Mouse (Mus musculus) spleen, adult 10 weeks (tissue): ENCODE data around the gene Bscl2. TPM values are rescaled to one million over a fixed set of nuclear protein-coding genes. Genes with fewer than 3 reads are reported as not detected.

Experiments
- polyA plus RNA-seq: library from polyadenylated mRNA; stranded (reverse); fragments of 350-450 nt; fragmentation: Illumina TruSeq; extraction: RNeasy Lipid Tissue Mini Kit (QIAGEN cat#74804); gene quantifications from one replicate; pipeline ENCODE4 v1.2.3, GENCODE M21; 2015; ENCODE audit warnings: low replicate concordance; ENCODE audit not compliant: insufficient read depth

Bscl2 gene
- 33.6 TPM for polyA plus RNA-seq

DNA sequence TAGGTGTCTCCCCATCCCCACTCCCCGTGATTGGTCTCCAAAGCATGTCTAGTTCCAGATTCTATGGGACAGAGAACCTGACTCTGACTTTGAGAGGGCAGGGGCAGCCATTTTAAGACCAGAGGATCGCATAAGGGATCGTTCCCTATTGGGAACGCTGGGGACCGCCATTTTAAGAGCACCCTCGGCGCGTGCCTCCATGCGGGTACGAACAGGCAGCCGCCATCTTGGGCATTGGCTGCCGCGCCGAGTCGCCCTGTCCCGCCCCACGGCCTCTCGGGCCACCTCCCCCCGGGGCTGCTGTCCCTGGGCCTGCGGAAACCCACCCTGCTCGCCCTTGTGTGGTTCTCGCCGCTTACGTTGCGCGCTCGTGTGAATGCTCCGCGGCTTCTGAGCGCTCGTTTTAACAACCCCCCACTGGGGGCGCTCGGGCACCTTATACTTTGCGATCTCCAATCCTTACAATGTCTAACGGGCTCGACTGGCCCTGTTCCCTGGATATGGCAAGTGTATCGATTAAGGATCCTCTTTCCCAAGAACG lies at the start of gene Bscl2:
TSS of gene Bscl2 (plus strand) at position 217 of the 541 bp plus-strand sequence.

GRCm38 (mm10) chr19:8798264-8798946 lies 38.9 kb upstream of the Bscl2 start, which contains the start of gene Polr2g:
TSS of gene Polr2g (minus strand) at chr19:8798577.

DNA sequence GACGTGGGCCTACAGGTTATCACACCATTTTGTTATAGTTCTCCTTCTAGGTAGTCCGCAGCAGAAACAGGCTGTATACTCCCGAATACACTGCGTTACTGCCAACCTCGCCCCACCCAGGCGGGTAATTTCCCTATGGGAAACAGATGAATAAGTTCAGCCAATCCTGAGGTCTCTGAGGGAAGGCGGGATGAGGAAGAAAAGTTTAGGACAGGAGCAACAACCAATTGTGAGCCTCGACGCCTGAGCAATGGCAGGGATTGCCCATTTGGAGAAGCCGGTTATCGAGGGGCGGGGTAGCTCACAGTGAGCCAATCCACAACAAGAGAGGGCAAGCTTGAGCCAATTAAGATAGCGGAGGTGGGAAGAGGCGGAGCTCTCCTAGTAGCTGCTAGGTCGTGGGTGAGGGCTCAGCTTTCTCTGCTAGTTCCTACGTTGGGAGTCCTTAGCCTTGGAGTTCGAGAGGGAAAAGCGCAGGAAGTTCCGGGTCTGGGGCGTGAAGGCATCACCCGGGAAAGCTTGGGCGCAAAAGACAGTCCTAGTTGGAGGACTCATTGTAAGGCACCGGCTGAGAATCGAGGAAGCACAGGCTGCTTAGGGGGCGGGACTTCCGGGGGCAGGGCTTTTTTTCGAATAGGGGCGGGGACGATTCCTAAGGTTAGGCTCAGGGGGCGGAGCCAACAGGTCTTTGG lies 35.0 kb upstream of the Bscl2 start, which contains the start of gene Zbtb3:
TSS of gene Zbtb3 (plus strand) at position 426 of the 692 bp plus-strand sequence.

GRCm38 (mm10) chr19:8818801-8819595 lies 18.3 kb upstream of the Bscl2 start, which contains the start of gene Ttc9c:
TSS of gene Ttc9c (minus strand) at chr19:8819333.

DNA sequence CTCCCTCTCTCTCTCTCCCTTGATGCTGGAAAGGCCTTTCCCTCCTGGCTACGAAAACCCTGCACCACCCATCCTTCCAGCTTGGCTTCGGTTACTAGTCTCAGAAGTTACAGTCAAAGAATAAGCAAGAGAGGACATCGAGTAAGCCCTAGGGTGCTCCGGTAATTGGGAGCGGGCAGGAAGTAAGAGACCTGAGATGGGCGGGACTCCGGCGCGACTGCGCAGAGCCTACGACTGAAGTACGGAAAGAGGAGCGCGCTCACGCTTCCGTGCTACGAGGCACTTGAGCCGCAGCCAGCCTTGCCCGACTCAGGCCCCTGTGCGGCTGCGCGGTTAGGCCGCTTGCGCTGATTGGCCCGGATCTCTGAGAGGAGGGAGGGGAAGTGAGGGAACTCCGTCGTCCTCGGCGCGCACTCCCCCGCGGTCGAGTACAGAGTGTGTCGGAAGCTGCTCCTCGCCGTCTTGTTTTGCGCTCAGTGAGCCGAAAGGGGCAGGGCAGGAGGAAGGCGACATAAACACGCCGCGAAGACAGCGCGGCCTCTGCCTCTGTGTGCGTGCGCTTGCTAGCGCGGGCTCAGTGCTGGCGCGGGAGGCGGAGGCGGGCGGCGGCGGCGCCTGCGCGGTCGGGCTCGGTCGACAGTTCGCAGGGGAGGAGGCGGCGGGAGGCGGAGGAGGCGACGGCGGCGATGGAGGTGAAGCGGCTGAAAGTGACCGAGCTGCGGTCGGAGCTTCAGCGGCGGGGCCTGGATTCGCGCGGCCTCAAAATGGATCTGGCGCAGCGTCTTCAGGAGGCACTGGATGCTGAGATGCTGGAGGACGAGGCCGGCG lies 17.5 kb upstream of the Bscl2 start, which contains the start of gene Hnrnpul2:
TSS of gene Hnrnpul2 (plus strand) at position 415 of the 828 bp plus-strand sequence.

GRCm38 (mm10) chr19:8829660-8830059 lies 7.6 kb upstream of the Bscl2 start, which contains the start of gene AC129217.1:
TSS of gene AC129217.1 (plus strand) at chr19:8829773.

DNA sequence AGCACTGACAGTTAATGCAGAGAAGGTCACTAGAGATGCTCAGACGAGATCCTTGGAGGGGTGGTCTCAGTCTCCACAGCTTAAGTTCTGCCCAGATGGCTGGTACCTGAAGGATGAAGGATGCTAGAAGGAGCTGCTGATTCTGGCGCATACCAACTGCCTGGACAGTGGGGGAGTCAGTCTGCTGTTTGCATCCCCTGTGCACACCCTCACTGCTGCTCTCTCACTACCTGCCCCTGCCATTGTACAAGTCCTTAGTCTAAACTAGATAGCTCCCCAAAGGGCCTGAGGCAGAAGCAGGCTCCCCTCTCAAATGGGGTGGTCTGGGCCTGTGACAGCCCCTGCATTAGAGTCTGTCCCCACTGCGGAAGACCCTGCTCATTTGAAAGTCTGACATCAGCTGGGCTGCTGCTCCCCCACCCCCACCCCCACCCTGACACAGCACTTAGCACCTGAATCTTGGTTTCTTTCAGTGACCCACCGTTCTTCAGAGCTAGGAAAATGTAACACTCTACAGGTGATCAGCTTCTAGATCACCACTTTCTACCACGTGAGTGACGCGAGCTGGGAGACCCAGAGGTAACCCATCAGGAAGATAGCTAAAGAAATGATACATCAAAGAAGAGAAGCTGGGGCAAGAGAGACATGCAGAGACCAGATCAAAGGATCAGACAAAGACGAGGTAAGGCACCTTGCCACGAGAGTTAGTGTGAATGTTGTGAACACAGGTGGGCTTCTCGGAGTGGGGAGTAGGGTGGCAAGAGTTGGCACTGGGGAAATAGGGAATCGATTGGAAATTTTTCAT lies 2.0 kb downstream of the Bscl2 start, which contains the start of gene Gng3:
TSS of gene Gng3 (minus strand) at position 92 of the 805 bp plus-strand sequence.

GRCm38 (mm10) chr19:8850402-8850901 lies 13.2 kb downstream of the Bscl2 start, which contains the start of gene Lrrn4cl:
TSS of gene Lrrn4cl (plus strand) at chr19:8850768.

GRCm38 (mm10) chr19:8871267-8872186 lies 34.3 kb downstream of the Bscl2 start, which contains the start of gene Ubxn1:
TSS of gene Ubxn1 (plus strand) at chr19:8871496.

GRCm38 (mm10) chr19:8880311-8881033 lies 43.2 kb downstream of the Bscl2 start, which contains the start of gene Uqcc3:
TSS of gene Uqcc3 (minus strand) at chr19:8880923.

GRCm38 (mm10) chr19:8883616-8884015 lies 46.3 kb downstream of the Bscl2 start, which contains the start of the genes Lbhd1 and Gm49403:
TSS of gene Lbhd1 (plus strand) at chr19:8883732.
TSS of gene Gm49403 (plus strand) at chr19:8883930.

GRCm38 (mm10) chr19:8888511-8889385 lies 51.5 kb downstream of the Bscl2 start, which contains the start of the genes 1810009A15Rik and Gm49416:
TSS of gene 1810009A15Rik (plus strand) at chr19:8888853.
TSS of gene Gm49416 (plus strand) at chr19:8888926.

DNA sequence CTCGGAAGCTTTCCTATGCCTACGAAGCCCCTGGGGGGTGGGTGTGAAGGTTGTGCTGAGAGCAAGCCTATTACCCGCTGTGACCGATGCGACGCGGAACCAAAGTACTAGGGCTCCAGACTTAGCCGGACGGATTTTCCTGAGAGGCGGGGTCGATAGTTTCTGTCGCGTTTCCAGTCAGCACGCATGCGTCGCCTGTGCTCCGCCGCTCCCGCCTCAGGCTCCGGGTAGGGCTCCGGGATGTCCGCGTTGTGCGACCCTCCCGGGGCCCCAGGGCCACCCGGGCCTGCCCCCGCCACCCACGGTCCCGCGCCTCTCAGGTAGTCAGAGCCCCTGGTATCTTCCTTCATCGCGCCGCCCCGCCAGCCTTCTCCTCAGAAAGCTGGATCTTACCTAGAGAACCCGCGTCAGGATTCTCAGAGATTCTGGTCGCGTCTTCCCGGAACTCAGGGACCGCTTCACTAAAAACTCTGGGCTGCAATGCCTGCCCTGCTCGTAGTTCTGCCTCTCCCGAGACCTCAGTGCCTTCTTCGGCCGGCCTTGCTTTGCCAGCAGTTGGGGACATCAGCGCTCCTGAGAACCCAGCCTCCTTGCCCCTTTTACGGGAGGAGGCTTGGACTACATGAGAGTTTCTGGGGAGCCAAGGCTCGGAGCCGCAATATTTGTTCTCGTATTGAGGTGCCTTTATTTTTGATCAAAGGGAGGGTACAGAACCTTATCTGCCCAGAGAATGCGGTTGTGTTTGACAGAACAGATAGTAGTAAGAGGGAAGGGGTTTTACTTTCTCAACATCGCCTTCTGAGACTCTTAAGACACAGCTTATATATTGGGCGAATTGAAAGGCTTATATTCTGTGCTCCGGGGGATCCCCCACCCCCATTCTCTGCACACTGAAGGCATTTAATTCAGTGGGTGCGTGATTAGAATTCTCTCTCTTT lies 55.8 kb downstream of the Bscl2 start, which contains the start of gene Ints5:
TSS of gene Ints5 (plus strand) at position 177 of the 938 bp plus-strand sequence.

GRCm38 (mm10) chr19:8897865-8898495 lies 60.7 kb downstream of the Bscl2 start, which contains the start of gene Ganab:
TSS of gene Ganab (plus strand) at chr19:8898071.

